Comparison of ENCODE assay signal across 8 mouse cellular contexts in genomic region chr11:115832523-115832922, GRCm38 (mm10). TPM values are rescaled to one million over a fixed set of nuclear protein-coding genes. Genes with fewer than 3 reads are reported as not detected.
DNase-seq lines count a peak whose midpoint lies in the region; ATAC-seq lines count a peak whose summit lies in the region.

No protein-coding gene starts in this region.

- peaks cover 20% of the 10 kb centered on the region for H3K27me3 ChIP-seq in neural tube, embryonic 15.5 days (replicated peaks)
- H3K27me3 ChIP-seq in heart, embryonic 16.5 days (ENCODE audit: control insufficient read depth, insufficient read depth, low read length), result no peaks in the 10 kb centered on the region
- peaks cover 20% of the 10 kb centered on the region for H3K27me3 ChIP-seq in limb, embryonic 12.5 days
- H3K27me3 ChIP-seq in stomach, embryonic 15.5 days (replicated peaks), result no peaks in the 10 kb centered on the region
- peaks cover 8% of the 10 kb centered on the region for H3K27me3 ChIP-seq in midbrain, embryonic 16.5 days (ENCODE audit: control insufficient read depth, insufficient read depth, low read depth, low read length)
- peaks cover 12% of the 10 kb centered on the region; the same call in 1 of the 2 replicates for H3K27me3 ChIP-seq in midbrain, embryonic 14.5 days (ENCODE audit: control insufficient read depth, insufficient read depth, low read length)

- no peak overlapping the region for H3K4me3 ChIP-seq in neural tube, embryonic 15.5 days (replicated peaks)
- H3K4me3 ChIP-seq in heart, embryonic 16.5 days (ENCODE audit: low read length), result no peak overlapping the region
- no peak overlapping the region for H3K4me3 ChIP-seq in limb, embryonic 12.5 days (replicated peaks)
- H3K4me3 ChIP-seq in stomach, embryonic 15.5 days (replicated peaks), result no peak overlapping the region
- no peak overlapping the region for H3K4me3 ChIP-seq in midbrain, embryonic 16.5 days (ENCODE audit: low read depth, low read length)
- H3K4me3 ChIP-seq in midbrain, embryonic 14.5 days (replicated peaks; ENCODE audit: low read depth, low read length), result no peak overlapping the region

- H3K9me3 ChIP-seq in neural tube, embryonic 15.5 days (replicated peaks), result no peaks in the 10 kb centered on the region
- no peaks in the 10 kb centered on the region for H3K9me3 ChIP-seq in heart, embryonic 16.5 days (replicated peaks; ENCODE audit: control insufficient read depth, low read length)
- no peaks in the 10 kb centered on the region for H3K9me3 ChIP-seq in limb, embryonic 12.5 days
- no peaks in the 10 kb centered on the region for H3K9me3 ChIP-seq in stomach, embryonic 15.5 days
- no peaks in the 10 kb centered on the region for H3K9me3 ChIP-seq in midbrain, embryonic 16.5 days (replicated peaks; ENCODE audit: control insufficient read depth, low read length, poor library complexity, severe bottlenecking)
- no peaks in the 10 kb centered on the region for H3K9me3 ChIP-seq in midbrain, embryonic 14.5 days (ENCODE audit: control insufficient read depth, low read length)

- peak; percentile 81 for DNase-seq in neural tube, embryonic 10.5 days (ENCODE audit: extremely low spot score, low spot score)
- no peak for DNase-seq in thymus, postnatal 4 days
- no peak for DNase-seq in midbrain, embryonic 14.5 days

- no peak overlapping the region for H3K4me2 ChIP-seq in neural tube, embryonic 15.5 days
- H3K4me2 ChIP-seq in heart, embryonic 16.5 days (ENCODE audit: low read depth, low read length), result peak overlapping the region; percentile 49; the same call in 1 of the 2 replicates
- H3K4me2 ChIP-seq in limb, embryonic 12.5 days, result peak overlapping the region; percentile 13
- peak overlapping the region; percentile 27 for H3K4me2 ChIP-seq in stomach, embryonic 15.5 days
- H3K4me2 ChIP-seq in midbrain, embryonic 16.5 days (ENCODE audit: low read length), result no peak overlapping the region
- no peak overlapping the region for H3K4me2 ChIP-seq in midbrain, embryonic 14.5 days (ENCODE audit: low read length)

- WGBS in neural tube, embryonic 15.5 days, result 6% methylated on average over 8 of the region's 8 CpGs
- 11% methylated on average over 8 of the region's 8 CpGs for WGBS in heart, embryonic 16.5 days
- 7% methylated on average over 8 of the region's 8 CpGs for WGBS in limb, embryonic 12.5 days
- WGBS in stomach, embryonic 15.5 days, result 15% methylated on average over 8 of the region's 8 CpGs
- 11% methylated on average over 8 of the region's 8 CpGs for WGBS in midbrain, embryonic 16.5 days
- 6% methylated on average over 8 of the region's 8 CpGs for WGBS in midbrain, embryonic 14.5 days

- H3K9ac ChIP-seq in neural tube, embryonic 15.5 days (replicated peaks), result no peak overlapping the region
- peak overlapping the region; percentile 55; the same call in 1 of the 2 replicates for H3K9ac ChIP-seq in heart, embryonic 16.5 days (ENCODE audit: low read length)
- H3K9ac ChIP-seq in limb, embryonic 12.5 days (replicated peaks), result no peak overlapping the region; the same call in 1 of the 2 replicates
- no peak overlapping the region for H3K9ac ChIP-seq in stomach, embryonic 15.5 days
- no peak overlapping the region for H3K9ac ChIP-seq in midbrain, embryonic 16.5 days (ENCODE audit: low read depth, low read length)
- H3K9ac ChIP-seq in midbrain, embryonic 14.5 days (replicated peaks; ENCODE audit: low read length), result no peak overlapping the region

- H3K36me3 ChIP-seq in neural tube, embryonic 15.5 days, result no peaks in the 10 kb centered on the region
- H3K36me3 ChIP-seq in heart, embryonic 16.5 days (ENCODE audit: control insufficient read depth, insufficient read depth), result no peaks in the 10 kb centered on the region
- no peaks in the 10 kb centered on the region for H3K36me3 ChIP-seq in limb, embryonic 12.5 days
- no peaks in the 10 kb centered on the region for H3K36me3 ChIP-seq in stomach, embryonic 15.5 days
- no peaks in the 10 kb centered on the region for H3K36me3 ChIP-seq in midbrain, embryonic 16.5 days (ENCODE audit: control insufficient read depth, insufficient read depth, low read length)
- no peaks in the 10 kb centered on the region for H3K36me3 ChIP-seq in midbrain, embryonic 14.5 days (ENCODE audit: control insufficient read depth, insufficient read depth, low read length)

- ATAC-seq in neural tube, embryonic 15.5 days (ENCODE audit: low FRiP score), result no peak
- no peak for ATAC-seq in heart, embryonic 16.5 days (replicated peaks; ENCODE audit: extremely low read depth, insufficient read depth, low FRiP score)
- ATAC-seq in limb, embryonic 12.5 days (ENCODE audit: insufficient number of reproducible peaks, insufficient read depth, low FRiP score, low TSS enrichment, low read depth), result 0 out of 2 replicates have a peak, but pooled peaks have one; percentile 30
- ATAC-seq in stomach, embryonic 15.5 days (ENCODE audit: insufficient read depth, low FRiP score, low read depth), result no peak
- ATAC-seq in midbrain, embryonic 16.5 days, result no peak
- no peak for ATAC-seq in midbrain, embryonic 14.5 days (ENCODE audit: low FRiP score, low TSS enrichment)

- H3K4me1 ChIP-seq in neural tube, embryonic 15.5 days, result peaks cover 14% of the 10 kb centered on the region
- peaks cover 56% of the 10 kb centered on the region for H3K4me1 ChIP-seq in heart, embryonic 16.5 days (ENCODE audit: control insufficient read depth, insufficient read depth, low read length)
- H3K4me1 ChIP-seq in limb, embryonic 12.5 days (replicated peaks), result peaks cover 60% of the 10 kb centered on the region
- H3K4me1 ChIP-seq in stomach, embryonic 15.5 days, result peaks cover 64% of the 10 kb centered on the region
- H3K4me1 ChIP-seq in midbrain, embryonic 16.5 days (ENCODE audit: control insufficient read depth, insufficient read depth, low read length), result no peaks in the 10 kb centered on the region
- H3K4me1 ChIP-seq in midbrain, embryonic 14.5 days (ENCODE audit: control insufficient read depth, insufficient read depth, low read length), result no peaks in the 10 kb centered on the region

- H3K27ac ChIP-seq in neural tube, embryonic 15.5 days (replicated peaks), result no peak overlapping the region
- H3K27ac ChIP-seq in heart, embryonic 16.5 days (ENCODE audit: low read length), result peak overlapping the region; percentile 76
- H3K27ac ChIP-seq in limb, embryonic 12.5 days, result peak overlapping the region; percentile 47
- H3K27ac ChIP-seq in stomach, embryonic 15.5 days, result peak overlapping the region; percentile 88
- H3K27ac ChIP-seq in midbrain, embryonic 16.5 days (ENCODE audit: low read length), result no peak overlapping the region
- H3K27ac ChIP-seq in midbrain, embryonic 14.5 days (replicated peaks; ENCODE audit: low read depth, low read length), result no peak overlapping the region

RNA-seq across cellular contexts. Expression of gene Llgl2, which starts 8.7 kb away (rescaled TPM):
- polyA plus RNA-seq in neural tube, embryonic 15.5 days (2015; fragmentation: Nextera tagmentation; extraction: Ambion mirVana), result 0.97 and 8.8 TPM in 2 replicates
- 17.7 and 18.2 TPM in 2 replicates for polyA plus RNA-seq in heart, embryonic 16.5 days (2015; fragmentation: Nextera tagmentation; extraction: Ambion mirVana)
- 5.2 and 6.3 TPM in 2 replicates for polyA plus RNA-seq in limb, embryonic 12.5 days (2016; fragmentation: Nextera tagmentation; extraction: Ambion mirVana)
- polyA plus RNA-seq in stomach, embryonic 15.5 days (2015; fragmentation: Nextera tagmentation; extraction: Ambion mirVana), result 60.4 and 61.5 TPM in 2 replicates
- polyA plus RNA-seq in midbrain, embryonic 16.5 days (2015; fragmentation: Nextera tagmentation; extraction: Ambion mirVana), result 0.82 and 1.0 TPM in 2 replicates
- polyA plus RNA-seq in midbrain, embryonic 14.5 days (2014; fragmentation: Nextera tagmentation; extraction: Ambion mirVana), result 0.55 and 0.63 TPM in 2 replicates

RNA-seq across cellular contexts. Expression of gene Tsen54, which starts 18.0 kb away (rescaled TPM):
- polyA plus RNA-seq in neural tube, embryonic 15.5 days (2015; fragmentation: Nextera tagmentation; extraction: Ambion mirVana), result 22.0 and 23.7 TPM in 2 replicates
- 26.2 and 28.3 TPM in 2 replicates for polyA plus RNA-seq in heart, embryonic 16.5 days (2015; fragmentation: Nextera tagmentation; extraction: Ambion mirVana)
- polyA plus RNA-seq in limb, embryonic 12.5 days (2016; fragmentation: Nextera tagmentation; extraction: Ambion mirVana), result 33.2 and 36.1 TPM in 2 replicates
- 28.2 and 30.6 TPM in 2 replicates for polyA plus RNA-seq in stomach, embryonic 15.5 days (2015; fragmentation: Nextera tagmentation; extraction: Ambion mirVana)
- 23.7 and 24.2 TPM in 2 replicates for polyA plus RNA-seq in midbrain, embryonic 16.5 days (2015; fragmentation: Nextera tagmentation; extraction: Ambion mirVana)
- 17.2 and 20.5 TPM in 2 replicates for polyA plus RNA-seq in midbrain, embryonic 14.5 days (2014; fragmentation: Nextera tagmentation; extraction: Ambion mirVana)

RNA-seq across cellular contexts. Expression of gene Caskin2, which starts 19.1 kb away (rescaled TPM):
- 9.8 and 10.2 TPM in 2 replicates for polyA plus RNA-seq in neural tube, embryonic 15.5 days (2015; fragmentation: Nextera tagmentation; extraction: Ambion mirVana)
- 18.9 and 22.1 TPM in 2 replicates for polyA plus RNA-seq in heart, embryonic 16.5 days (2015; fragmentation: Nextera tagmentation; extraction: Ambion mirVana)
- polyA plus RNA-seq in limb, embryonic 12.5 days (2016; fragmentation: Nextera tagmentation; extraction: Ambion mirVana), result 14.9 and 16.2 TPM in 2 replicates
- 11.7 and 13.1 TPM in 2 replicates for polyA plus RNA-seq in stomach, embryonic 15.5 days (2015; fragmentation: Nextera tagmentation; extraction: Ambion mirVana)
- polyA plus RNA-seq in midbrain, embryonic 16.5 days (2015; fragmentation: Nextera tagmentation; extraction: Ambion mirVana), result 7.6 and 8.9 TPM in 2 replicates
- polyA plus RNA-seq in midbrain, embryonic 14.5 days (2014; fragmentation: Nextera tagmentation; extraction: Ambion mirVana), result 8.4 and 9.8 TPM in 2 replicates

RNA-seq across cellular contexts. Expression of gene Myo15b, which starts 25.7 kb away (rescaled TPM):
- 0.12 and 5.0 TPM in 2 replicates for polyA plus RNA-seq in neural tube, embryonic 15.5 days (2015; fragmentation: Nextera tagmentation; extraction: Ambion mirVana)
- polyA plus RNA-seq in heart, embryonic 16.5 days (2015; fragmentation: Nextera tagmentation; extraction: Ambion mirVana), result 0.17 and 1.7 TPM in 2 replicates
- polyA plus RNA-seq in limb, embryonic 12.5 days (2016; fragmentation: Nextera tagmentation; extraction: Ambion mirVana), result 0.20 TPM in 1 of 2 replicates, not detected in the other
- polyA plus RNA-seq in stomach, embryonic 15.5 days (2015; fragmentation: Nextera tagmentation; extraction: Ambion mirVana), result 17.8 and 24.7 TPM in 2 replicates
- 0.09 TPM in 1 of 2 replicates, not detected in the other for polyA plus RNA-seq in midbrain, embryonic 16.5 days (2015; fragmentation: Nextera tagmentation; extraction: Ambion mirVana)
- 0.15 TPM in 1 of 2 replicates, not detected in the other for polyA plus RNA-seq in midbrain, embryonic 14.5 days (2014; fragmentation: Nextera tagmentation; extraction: Ambion mirVana)

Comparison
In these comparisons a context has a peak if more than half of its experiments do, and no peak if none do; other contexts are left out.
1. H3K27ac ChIP-seq: peak in heart, embryonic 16.5 days (single experiment), limb, embryonic 12.5 days (single experiment) and stomach, embryonic 15.5 days (single experiment); none in neural tube, embryonic 15.5 days (single experiment), midbrain, embryonic 16.5 days (single experiment) and midbrain, embryonic 14.5 days (single experiment).
2. H3K4me2 ChIP-seq: peak in heart, embryonic 16.5 days (single experiment), limb, embryonic 12.5 days (single experiment) and stomach, embryonic 15.5 days (single experiment); none in neural tube, embryonic 15.5 days (single experiment), midbrain, embryonic 16.5 days (single experiment) and midbrain, embryonic 14.5 days (single experiment).